Mouse (Mus musculus) left cerebral cortex, postnatal 10 days (tissue): Measurements from ENCODE around the gene Tdrd6. TPM values are rescaled to one million over a fixed set of nuclear protein-coding genes. Genes with fewer than 3 reads are reported as not detected.

Experiments
- DNase-seq, 2 experiments: peaks; one replicate each; pipeline ENCODE4 v3.0.0; 2021 to 2022; ENCODE audit warnings: low spot score in 2 of 2, mixed read lengths in 1 of 2; ENCODE audit errors: extremely low spot score in 1 of 2
- intact Hi-C: fragments of 180-260 bp; cut with DNase I; formaldehyde crosslinking; loops from one replicate; pipeline ENCODE4 v1.15.1; 2025
- total RNA-seq, 2 experiments: library from RNA; stranded (reverse); gene quantifications; 2 replicates each; pipeline ENCODE4 v1.2.3; 2021

Gene Tdrd6
- total RNA-seq, result 1 to 10 TPM; 1.4 to 2.2 TPM

DNA sequence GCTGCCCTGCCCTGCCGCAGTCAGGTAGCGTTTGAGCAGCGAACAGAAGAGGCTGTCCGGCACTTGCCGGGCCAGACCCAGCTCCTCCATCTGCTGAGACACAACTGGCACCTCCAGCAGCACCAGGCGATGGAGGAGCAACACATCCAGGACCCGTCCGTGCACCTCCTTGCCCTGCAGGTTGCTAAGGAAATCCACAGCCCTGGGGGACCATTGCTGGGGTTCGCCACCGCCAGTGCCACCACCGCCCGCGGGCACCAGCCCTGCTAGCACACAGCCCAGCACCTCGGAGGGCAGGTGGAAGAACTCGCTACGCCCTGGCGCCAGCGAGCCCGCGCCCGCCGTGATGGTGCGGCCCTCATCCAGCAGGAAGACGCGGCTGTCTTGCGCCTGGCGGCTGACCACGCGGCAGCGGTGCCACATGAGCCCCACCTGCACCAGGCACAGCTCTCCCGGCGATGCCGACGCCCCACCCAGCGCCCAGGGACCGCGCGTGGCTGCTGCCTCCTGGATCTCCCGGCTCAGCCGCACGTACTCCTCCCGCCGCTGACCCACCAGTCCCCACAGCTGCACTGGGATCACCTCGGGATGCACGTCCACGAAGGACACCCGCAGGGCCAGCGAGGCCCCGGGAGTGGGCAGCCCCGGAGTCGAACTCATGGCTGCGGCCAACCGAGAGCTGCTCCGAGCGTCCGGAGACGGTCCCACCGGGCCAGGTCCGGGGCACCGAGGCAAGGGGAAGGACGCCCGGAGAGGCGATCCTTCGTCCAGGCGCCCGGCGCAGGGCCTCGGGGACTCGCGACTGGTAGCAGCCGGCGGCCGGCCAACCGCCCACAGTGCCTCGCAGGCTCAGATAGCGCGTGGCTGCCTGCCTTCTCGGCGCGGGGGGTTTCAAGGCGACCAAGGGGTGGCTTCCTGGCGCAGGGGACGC, at the start of gene Tdrd6:
Tdrd6 (minus strand) TSS at position 804 of the 931 bp plus-strand sequence.
- intact Hi-C loops, result no loop called here
- peak in 1 of 2 experiments; percentile 54 for DNase-seq

DNA sequence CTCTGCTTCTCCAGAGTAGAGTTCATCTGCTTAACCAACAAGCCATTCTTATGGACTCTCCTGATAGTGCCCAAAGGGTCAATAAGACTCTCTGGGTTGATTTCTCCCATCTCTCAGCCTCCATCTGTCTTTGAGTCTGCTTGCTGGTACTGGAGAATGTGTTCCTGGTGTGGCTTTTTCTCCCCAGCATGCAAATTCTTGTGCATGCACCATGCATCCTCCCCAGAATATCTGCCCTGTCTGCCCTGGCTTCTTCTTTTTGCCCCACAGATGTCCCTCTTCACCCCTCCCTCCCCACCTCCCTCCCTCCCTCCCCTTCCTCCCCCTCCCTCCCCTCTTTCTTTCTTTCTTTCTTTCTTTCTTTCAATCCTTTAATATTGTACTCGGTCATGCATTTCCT, 47.2 kb upstream of the Tdrd6 start:
- DNase-seq, result no peak
- intact Hi-C loops, result no loop called here

DNA sequence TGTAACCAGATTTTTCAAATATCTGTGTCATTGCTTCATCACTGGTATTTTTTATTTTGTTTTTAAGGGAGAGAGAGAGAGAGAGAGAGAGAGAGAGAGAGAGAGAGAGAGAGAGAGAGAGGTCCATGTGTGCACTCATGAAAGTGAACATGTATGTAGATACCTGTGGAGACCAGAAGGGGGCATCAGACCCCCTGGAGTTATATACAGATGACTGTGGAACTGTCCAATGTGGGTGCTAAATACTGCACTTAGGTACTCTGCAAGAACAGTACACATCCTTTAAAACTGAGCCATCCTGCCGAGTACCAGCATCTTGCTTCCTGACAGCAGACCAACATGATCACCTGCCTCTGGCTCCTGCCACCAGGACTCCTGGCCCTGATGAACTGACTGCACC, 46.1 kb upstream of the Tdrd6 start:
- DNase-seq, result no peak
- intact Hi-C loops, result no loop called here

GRCm38 (mm10) chr17:43675228-43675627, 45.1 kb upstream of the Tdrd6 start:
- DNase-seq, result peak in 1 of 2 experiments; percentile 27
- intact Hi-C loops, result no loop called here

DNA sequence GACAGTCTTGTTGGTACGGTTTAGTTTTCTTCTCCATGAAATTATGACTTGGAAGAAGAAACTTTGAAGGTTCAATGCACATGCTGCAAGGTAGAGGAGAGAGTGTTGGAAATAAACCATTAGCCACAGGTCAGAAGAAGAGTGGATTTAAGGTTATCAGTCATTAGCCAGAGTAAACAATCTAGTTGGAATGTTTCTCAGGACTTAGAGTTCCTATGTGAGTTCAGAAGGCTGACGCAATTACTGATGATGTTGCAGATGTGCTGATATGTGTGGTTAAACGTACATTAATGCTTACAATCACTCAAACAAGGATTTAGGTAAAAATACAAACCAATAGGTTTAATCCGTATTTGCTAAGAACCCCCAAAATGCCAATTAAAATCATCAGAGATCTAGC, 41.8 kb upstream of the Tdrd6 start:
- intact Hi-C loops, result no loop called here
- no peak for DNase-seq

DNA sequence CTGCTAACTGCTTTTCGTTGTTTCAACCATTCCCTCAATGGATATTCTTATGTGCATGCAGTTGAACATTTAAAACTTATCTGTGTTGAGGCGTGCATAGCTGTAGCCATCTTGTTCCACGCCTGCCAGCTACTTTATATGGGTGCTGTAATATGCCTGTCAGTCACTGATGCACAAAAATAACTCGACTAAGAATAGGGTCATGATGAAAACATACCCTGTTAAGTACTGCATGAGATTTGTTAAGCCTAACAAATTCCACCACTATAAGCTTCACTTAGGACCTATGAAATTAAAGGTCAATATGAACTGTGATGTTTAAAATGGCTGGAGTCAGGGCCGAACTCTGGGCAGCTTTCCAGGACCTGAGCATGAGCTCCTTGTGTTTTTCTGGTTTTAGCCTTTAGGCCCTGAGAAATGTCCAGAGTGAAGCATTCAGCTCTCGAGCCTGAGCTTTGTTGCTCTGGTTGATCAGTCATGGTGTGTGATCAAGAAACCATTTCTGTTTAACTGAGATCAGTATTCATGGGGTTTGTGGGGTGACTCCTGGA, 39.1 kb upstream of the Tdrd6 start:
- intact Hi-C loops, result no loop called here
- no peak for DNase-seq

- DNase-seq, result no peak
- intact Hi-C loops, result no loop called here
Observed at GRCm38 (mm10) chr17:43667290-43667843, 37.3 kb upstream of the Tdrd6 start, which contains the start of gene Cyp39a1. TSS of gene Cyp39a1 (plus strand) at chr17:43667425.

GRCm38 (mm10) chr17:43666576-43667289, 36.6 kb upstream of the Tdrd6 start, which contains the start of gene Slc25a27:
TSS of gene Slc25a27 (minus strand) at chr17:43667214.
- intact Hi-C loops, result no loop called here
- peak; percentile 84 to 89 for DNase-seq

- no peak for DNase-seq
- intact Hi-C loops, result no loop called here
Observed at GRCm38 (mm10) chr17:43651314-43652046, 21.4 kb upstream of the Tdrd6 start.

GRCm38 (mm10) chr17:43649641-43650436, 19.7 kb upstream of the Tdrd6 start:
- DNase-seq, result no peak
- intact Hi-C loops, result no loop called here

DNA sequence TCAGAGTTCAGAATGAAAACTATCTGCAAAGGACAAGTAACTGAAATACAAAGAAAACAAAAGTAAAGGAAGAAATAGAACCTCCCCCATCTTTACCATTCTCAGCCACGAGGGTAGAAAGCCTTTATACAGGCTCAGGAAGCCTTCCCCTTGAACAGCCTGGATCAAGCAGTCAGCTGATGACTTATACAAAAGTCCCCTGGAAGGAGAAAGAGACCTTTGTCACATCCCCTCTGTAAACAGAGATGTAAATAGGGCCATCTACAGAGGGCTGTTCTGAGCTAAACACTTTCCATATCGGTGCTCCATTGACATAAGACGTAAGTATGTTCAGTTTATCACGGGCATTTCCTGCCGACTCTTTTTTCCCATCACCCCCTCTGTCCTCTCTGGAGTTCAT, 16.8 kb upstream of the Tdrd6 start:
- intact Hi-C loops, result no loop called here
- no peak for DNase-seq

DNA sequence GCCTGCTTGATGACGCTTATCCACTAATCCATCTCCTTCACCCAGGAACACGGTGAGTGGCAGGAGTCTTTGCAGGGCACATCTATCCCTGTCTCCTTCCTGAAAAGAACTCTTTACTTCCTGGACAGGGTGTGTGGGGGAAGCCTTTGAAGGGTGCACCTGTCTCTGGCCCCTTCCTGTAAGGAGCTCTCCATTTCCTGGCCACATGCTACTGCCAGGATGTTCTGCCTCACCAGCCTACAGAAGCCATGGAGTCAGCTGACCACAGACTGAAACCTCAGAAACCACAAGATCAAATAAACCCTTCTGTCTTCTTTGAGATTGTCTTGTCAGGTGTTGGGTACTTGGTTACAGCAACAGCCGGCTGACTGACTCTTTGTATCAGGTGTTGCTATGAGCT, 15.0 kb upstream of the Tdrd6 start:
- intact Hi-C loops, result no loop called here
- DNase-seq, result no peak

GRCm38 (mm10) chr17:43644375-43644774, 14.3 kb upstream of the Tdrd6 start:
- no peak for DNase-seq
- intact Hi-C loops, result no loop called here

GRCm38 (mm10) chr17:43643191-43643590, 13.1 kb upstream of the Tdrd6 start:
- intact Hi-C loops, result no loop called here
- no peak for DNase-seq

DNA sequence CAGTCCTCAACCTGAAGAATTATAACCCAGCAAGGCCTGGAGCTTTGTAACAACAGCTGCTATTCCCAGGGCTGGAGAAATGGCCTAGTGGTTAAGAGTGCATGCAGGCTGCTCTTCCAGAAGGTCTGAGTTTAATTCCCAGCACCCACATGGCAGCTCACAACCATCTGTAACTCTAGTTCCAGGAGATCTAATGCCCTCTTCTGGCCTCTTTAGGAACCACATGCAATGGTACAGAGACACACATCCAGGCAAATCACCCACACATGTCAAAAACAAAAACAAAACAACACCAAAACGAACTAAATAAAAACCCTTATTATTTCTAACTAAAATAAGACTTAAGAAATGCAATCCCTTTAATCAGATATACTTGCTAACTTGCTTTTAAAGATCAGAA, 10.7 kb upstream of the Tdrd6 start:
- intact Hi-C loops, result no loop called here
- DNase-seq, result no peak

- intact Hi-C loops, result no loop called here
- no peak for DNase-seq
Observed at GRCm38 (mm10) chr17:43637146-43637545, 7.0 kb upstream of the Tdrd6 start.

GRCm38 (mm10) chr17:43630427-43630760, 295 bp upstream of the Tdrd6 start:
- DNase-seq, result no peak
- intact Hi-C loops, result no loop called here

DNA sequence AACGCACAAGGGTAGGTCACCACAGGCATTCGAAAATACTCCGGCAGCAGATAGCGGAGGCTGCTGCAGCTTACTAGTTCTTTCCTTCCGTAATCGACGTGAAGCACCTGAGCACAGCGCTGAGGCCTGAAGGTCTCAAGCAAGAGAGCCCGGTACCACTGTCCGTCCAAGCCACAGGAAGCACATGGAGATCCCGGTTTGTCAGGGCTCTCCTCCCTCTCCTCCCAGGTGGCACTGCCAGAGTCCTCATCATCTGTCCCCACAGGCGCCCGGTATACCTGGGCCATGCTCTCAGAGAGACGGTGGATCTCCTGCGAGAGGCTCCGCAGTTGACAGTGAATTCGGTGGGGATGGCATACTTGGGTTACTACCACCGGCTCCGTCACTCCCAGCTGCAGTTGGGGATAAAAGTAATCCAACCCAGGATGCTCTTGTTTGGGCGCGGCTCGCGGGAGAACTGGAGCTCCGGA, 1.0 kb downstream of the Tdrd6 start:
- DNase-seq, result no peak
- intact Hi-C loops, result no loop called here
